Mouse (Mus musculus) inflammation-experienced regulatory T-cells, adult 6 months (primary cell): Measurements from ENCODE around the gene Hddc2. TPM values are rescaled to one million over a fixed set of nuclear protein-coding genes. Genes with fewer than 3 reads are reported as not detected.

Source experiments
- ATAC-seq: one replicate; pipeline ENCODE4 v1.8.0; 2017
- polyA plus RNA-seq, 3 experiments: library from polyadenylated mRNA; unstranded; fragments of 100-300 nt; shearing (Covaris generic); gene quantifications; one replicate each; pipeline ENCODE4 v1.2.1; 2017

Hddc2 gene
- polyA plus RNA-seq, result 10 to 100 TPM; 80.5 to 93.6 (median 80.6) TPM

DNA sequence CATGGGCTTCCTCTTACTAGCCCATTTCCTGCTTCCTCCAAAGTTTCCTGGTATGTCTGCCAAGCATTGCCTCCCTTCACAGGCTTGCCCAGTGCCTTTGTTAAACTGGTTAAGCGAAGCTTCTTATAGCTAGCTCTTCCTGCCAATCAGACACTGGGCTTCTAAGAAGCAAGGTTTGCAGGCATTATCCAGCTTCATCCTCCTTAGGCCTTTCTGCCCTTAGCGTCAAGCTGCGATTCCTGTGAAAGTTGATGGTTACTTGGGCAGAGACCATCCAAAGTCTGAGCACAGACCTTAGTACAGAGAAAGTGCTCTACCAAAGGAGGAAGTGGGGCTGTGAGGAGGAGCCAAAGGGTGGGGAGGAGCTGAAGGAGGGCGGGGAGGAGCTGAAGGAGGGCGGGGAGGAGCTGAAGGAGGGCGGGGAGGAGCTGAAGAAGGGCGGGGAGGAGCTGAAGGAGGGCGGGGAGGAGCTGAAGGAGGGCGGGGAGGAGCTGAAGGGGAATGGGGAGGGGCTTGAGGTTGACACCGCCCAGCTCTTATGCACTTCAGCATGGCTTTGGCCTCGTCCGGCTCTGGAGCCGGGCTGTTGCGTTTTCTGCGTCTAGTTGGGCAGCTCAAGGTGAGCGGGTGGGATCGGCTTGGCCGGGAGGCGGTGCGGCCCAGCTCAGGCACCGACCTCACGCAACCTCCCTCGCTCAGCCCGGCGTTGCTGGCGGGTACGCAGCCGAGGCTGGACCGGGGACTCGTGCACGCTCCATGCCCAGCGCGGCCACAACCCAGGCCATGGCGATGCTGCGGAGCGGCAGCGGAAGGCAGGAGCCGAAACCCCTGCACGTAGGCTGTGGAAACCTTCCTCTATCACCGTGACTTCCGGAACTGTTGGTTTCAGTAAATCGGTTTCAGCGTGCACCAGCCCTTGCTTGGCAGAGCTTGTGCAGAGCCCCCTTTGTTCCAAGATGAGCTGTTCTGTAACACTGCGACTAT, at the start of gene Hddc2:
TSS of gene Hddc2 (plus strand) at position 519 of the 984 bp plus-strand sequence.
- peak; percentile 79 for ATAC-seq

DNA sequence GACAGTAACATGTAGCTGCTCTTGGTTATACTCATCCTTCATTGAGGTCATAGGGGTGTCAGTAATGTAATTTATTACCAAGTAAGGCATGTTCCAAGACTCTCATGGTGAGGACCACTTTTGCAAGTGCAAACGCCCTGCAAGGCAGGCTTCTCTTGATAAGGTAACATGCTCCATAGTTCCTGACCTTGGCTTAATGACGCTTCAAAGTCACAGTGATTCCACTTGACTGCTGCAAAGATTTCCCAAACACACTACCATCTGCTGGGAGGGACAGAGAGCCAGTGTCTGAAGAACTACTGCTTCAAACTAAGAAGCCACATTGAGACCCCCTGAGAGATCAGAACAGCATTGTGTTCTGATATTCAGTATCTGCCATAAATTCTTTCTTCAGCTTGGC, 40.4 kb upstream of the Hddc2 start:
- ATAC-seq, result no peak

DNA sequence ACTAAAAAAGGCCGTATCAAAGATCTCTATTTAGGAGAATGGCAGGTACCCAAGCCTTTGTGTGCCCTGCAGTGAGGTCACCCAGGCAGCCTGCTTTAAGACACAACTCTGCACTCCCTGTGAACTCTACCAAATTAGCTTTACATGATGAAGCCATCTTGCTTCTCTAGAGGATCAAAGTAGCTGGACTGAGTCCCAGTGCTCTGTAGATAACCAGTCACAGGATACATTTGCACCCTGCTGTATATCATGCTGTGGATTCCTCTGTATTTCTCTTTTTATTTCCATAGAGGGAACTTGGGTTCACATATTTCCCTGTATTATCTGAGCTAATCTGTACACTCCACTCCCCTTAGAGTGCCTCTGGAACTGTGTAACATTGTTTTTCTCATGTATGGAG, 40.0 kb upstream of the Hddc2 start:
- no peak for ATAC-seq

DNA sequence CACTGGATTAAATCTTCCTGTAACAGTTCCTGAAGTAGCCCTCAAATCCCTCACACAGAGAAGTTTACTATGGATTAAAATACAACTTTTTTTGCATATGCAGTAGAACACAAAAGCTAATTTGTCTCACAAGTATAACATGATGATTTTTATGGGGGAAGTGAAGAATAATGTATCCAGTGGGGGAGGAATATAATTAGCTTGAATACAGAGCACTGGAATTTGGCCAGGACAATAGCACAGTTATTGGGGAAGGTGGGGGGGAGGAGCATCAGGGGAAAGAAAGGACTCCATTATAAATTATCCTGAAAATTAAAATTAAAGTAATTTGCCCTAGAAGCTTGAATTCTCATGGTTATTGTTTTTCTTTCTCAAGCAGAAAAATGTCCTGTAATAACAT, 25.4 kb upstream of the Hddc2 start:
- no peak for ATAC-seq

DNA sequence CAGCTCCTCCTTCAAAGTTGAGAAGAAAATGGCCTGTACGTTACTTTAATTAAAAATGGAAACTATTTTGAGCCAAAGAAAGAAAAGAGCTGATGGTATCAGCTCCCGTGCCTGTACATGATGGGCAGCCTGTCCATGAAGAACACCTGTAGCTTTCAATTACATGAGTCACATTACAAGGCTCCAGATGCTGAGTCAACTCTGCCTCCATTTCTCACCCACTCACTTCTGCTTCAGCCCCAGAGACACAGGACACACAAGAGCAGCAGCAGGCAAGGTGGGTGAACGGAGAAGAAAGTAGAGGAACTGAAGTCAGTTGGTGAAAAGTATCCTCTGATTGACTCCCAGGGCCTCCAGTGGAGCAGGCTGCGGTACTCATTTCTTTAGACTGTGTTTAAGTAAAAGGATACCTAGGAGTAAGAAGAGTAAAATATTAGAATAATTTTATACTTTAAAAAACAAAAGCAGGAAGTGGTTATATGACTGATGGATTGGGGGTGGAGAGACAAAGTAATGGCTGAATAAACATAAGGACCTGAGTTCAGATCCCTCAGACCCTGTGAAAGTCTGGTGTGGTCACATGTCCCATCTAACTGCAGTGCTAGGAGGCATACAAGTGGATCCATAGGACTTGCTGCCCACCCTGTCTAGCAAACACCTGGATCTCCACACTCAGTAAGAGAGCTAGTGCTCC, 24.3 kb upstream of the Hddc2 start:
- ATAC-seq, result peak; percentile 67

DNA sequence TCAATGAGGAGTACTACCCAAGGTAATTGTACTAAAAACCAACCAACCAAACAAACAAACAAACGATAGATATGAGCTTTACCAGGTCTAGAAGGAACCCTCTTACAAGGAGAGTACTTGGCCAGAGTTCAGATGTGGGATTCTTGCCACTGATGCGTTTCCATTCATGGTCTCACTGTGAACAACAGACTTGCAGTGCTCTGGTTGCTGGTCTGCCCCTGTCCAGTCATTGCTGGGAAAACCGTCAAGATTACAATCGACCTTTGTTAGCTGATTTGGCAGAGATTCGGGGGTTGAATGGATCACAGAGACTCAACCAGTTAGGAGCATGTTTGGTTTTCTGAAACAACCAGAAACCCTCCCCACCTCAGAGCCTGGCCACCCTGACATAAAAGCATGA, 17.5 kb upstream of the Hddc2 start:
- no peak for ATAC-seq

DNA sequence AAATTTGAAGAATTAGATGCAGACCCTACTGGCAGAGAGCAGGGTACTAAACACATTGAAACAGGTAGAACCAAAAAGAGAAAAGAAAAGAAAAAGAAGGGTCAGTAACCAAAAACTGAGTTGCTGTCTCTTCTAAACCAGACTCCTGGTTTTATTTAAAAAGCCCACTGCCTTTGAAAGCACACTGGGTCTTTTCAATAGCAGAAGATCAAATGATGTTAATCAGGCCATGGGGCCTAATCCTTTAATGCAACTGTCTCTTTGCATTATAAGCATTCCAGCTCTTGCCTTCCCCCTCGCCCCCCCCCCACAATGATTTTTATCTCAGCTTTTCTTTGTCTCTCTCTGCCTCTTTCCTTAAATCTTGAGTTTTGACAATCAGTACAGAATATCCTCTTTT, 16.7 kb upstream of the Hddc2 start:
- ATAC-seq, result no peak

DNA sequence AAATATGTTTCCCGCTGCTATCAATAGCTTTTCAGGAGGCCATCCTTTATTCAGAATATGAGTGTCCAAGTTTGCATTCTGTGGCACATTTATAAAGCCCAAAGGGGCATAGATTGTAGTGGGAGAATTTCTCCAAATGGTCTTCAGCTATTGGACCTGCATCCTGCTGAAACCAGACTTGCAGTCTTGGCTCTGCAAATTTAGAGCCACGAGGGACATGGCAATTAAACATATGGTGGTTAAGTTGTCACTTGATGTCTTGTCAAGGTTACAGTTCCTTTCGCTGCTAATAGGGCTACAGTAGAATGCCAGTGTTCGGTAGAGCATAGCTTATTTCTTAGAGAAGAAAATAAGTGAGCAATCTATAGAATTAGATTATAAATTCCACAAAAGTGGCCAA, 16.1 kb upstream of the Hddc2 start:
- no peak for ATAC-seq

DNA sequence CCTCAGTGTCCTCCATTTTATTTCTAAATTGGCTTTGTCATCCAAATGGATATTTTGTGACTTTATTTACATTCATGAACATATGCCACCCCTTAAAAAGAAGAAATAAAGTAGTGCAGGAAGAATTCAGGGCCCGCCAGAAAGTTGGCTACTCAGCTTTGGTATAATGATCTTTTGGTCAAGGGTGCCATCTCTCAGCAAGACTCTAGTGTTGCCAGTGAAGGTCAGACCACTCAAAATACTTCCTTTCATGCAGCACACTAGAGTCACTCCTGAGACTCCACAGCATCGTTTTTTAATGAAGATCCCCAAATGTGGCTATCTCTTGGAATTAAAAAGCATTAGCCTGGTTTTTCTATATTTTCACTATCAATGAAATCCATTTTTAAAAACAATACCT, 14.9 kb upstream of the Hddc2 start:
- ATAC-seq, result no peak

DNA sequence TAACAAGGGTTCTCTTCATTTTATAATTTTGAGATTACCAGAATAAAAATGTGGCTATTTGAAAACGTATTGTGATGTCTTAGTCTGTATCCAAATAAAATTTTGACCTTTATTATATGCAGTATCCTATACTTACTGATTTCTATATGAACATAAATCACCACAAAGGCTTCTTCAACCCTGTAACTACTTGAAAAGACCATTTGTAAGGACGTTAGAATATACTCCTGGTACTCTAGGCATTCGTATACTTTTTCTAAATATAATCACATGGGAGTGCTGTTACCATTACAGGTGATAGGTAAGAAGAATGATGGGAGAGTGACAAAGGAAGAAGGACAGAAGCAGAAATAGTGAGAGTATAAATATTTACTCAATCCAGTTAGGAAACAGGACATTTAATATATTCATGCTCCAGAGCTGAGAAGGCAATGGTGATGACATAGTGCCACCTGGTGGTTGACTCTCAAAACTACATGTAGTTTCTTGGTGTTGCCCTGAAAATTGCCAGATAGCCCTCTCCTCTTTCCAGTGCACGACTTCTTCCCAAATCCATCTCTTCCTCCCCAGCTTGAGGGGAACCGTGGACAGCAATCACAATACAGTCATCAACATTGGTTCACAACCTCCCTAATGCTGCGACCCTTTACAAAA, 14.1 kb upstream of the Hddc2 start:
- ATAC-seq, result peak; percentile 83

DNA sequence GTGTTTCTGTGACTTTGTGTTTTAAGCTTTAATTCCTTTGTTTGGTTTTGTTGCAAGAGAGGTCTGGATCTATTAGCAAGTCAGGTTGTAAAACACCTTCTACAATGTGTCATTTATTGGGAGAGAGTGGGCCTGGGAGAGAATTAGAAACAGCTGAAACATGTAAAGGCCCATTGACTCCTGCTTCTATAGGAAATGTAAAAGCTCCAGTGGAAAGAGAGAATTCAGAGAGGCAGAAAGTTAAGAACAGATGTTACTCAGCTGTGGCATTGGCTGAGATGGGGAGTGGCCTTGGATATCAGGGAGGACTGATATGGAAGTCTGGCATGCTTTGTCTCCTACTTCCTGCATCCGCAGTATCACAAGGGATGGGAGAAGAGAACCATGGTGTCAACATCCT, 12.9 kb upstream of the Hddc2 start:
- no peak for ATAC-seq

DNA sequence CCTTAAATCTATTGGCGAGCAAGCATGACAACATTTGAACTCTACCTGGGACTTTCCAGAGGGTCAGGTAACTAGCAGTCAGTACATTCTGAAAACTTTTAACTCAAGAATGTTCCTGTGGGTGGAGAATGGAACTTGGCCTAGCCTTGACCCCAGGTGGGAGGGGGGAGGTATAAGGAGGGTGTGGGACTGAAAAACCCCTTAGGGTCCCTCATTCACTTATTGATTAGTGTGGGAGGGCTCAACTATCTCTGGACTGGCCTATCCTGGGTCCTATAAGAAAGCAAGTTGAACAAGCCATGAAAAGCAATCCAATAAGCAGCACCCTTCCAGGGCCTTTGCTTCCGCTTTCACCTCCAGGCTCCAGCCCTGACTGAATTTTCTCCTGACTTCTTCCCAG, 9.7 kb upstream of the Hddc2 start:
- ATAC-seq, result no peak

DNA sequence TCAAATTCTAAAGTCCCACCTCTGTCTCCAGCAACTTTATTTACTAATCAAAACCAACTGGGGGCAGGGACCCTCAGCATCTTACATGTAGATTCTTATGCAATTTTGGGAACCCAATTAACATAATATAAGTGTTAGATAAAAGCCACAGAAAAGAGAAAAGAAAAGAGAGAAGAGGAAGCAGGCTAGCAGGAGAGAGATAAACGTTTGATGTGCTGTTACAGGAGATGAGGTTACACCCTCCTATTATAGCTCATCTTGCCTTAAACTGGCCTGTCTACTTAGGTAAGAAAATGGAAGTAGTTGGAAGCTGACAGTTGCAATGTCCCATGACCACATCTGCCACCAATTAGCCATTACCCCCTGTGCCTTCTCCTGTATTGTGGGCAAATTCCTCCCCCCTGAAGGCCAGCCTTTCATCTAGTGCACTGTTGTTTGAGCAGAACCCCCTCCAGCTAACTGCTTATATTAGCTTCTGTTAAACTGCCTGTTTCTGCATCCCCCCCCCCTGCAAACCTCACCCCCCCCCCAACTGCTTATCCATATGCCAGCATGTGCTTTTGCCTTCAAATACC, 6.1 kb upstream of the Hddc2 start:
- no peak for ATAC-seq

DNA sequence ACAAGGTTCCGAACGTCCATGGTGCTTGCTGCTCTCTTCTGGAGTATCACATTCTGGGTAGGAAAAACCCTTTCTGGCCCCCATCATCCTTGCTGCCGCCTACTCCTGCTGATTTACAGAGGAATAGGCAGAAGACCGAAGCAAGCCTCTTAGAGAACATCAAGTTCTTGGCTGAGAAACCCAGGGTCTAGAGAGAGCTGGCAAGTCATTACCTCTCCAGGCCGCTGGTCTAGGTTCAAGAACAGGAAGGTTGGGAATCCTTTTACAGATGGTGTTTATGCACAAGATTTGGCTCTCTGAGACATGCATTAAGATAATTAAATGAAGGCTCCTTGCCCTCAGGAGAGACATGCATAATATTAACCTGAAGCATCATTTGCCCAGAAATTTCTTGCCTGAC, 5.3 kb downstream of the Hddc2 start:
- no peak for ATAC-seq

DNA sequence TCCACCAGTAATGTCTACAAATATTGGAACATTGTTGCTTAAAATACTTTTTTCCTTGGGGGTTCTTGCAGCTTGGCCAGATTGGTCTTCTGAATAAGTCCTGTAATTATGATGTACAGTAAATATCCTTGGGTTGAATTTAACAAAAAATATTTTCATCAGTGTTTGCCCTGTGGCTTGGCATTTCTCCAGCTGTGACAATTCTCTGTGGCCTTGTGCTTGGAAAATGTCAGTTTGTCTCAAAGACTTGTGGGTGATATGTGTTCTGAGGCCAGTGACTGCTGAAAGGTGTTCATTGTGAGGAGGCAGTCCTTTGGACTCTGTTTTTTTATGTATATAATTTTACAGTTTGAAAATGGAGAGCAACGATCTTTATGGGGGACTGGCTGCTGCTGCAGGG, 16.3 kb downstream of the Hddc2 start:
- no peak for ATAC-seq

DNA sequence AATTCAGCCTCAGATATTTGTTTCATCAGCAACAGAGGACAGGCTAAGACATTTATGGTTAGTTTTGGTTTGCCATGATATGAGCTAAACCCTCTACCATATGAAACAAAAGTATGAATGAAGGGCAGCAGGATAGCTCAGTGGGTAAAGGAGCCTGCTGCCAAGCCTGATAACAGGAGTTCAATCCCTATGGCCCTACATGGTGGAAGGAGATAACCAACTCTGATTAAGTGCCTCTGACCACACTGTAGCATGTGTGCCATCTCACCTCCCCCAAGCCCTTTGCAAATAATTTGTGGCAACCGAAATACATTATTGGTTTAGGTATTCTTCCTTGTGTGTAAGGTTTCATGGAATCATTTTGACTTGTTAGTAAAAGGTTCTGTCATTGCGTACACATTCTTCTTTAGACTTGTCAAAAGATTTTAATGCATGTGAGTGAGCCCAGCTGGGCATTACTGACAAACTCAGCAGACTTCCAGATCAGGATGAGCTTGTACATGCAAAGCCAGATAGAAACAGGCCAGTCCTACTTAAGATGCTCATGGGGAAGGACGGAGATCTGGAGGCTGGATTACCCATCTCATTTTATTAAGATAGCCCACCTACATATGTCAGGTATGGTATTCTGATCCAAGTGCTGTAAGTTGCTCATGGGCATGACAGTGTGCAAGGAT, 17.2 kb downstream of the Hddc2 start:
- no peak for ATAC-seq

DNA sequence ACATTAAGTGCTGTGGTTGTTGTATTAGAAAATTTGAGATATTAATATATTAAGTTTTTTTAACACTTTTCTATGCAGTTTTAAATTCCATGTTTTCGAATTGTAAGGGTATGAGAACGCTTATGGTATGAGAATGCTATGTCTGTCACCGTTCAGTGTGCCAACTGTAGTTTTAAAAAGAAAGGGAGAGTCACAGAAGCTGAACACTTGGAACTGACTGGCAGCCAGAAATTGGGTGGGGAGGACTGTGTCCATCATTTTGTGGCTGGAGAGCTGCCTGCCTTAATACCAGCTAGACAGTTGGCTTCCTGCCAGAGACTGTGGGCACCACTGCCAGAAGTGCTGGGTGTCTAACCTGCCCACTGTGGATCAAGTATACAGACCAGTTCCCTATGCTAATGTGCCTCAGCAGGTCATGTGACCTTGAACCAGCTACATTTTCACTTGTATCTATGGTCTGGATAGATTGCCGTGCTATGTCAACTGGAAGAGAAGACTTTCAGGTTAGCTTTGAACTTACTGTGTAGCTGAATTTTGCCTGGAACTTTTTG, 18.1 kb downstream of the Hddc2 start:
- no peak for ATAC-seq

DNA sequence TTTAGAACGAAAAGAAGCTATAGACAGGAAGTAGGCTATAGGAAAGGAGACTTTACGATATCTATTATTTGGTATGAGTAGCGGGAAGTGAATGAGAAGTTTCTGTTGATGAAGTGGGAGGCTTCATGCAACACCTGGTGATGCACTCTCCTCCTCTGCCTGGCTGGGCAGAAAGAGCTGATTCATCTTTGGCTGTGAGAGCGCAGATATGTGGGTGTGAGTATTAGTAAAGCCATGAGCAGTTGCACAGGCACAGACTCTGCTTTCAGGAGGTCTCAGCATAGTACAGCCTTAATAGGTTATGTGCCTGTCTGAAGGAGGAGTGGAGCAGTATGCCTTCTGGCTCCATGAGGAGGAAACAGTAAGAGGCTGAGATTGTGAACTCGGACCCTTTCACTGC, 23.2 kb downstream of the Hddc2 start:
- ATAC-seq, result no peak

DNA sequence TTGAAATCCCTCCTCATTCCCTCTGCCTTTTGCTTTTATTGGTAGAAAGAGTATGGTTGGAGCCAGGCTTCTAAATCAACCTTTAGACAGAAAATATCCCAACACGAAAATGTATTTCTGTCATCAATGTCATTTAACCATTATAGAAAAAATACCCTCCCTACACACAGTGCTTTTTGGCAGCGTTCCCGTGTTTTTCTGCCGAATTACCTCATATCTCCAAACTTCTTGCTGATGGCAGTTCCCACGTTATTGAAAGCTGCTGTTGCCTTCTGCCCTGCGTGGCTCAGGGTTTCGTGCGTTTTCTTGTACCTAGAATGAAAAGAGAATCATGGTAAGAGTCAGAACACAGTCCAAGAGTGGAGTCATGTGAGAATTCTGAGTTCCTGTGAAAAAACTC, 33.2 kb downstream of the Hddc2 start:
- no peak for ATAC-seq

DNA sequence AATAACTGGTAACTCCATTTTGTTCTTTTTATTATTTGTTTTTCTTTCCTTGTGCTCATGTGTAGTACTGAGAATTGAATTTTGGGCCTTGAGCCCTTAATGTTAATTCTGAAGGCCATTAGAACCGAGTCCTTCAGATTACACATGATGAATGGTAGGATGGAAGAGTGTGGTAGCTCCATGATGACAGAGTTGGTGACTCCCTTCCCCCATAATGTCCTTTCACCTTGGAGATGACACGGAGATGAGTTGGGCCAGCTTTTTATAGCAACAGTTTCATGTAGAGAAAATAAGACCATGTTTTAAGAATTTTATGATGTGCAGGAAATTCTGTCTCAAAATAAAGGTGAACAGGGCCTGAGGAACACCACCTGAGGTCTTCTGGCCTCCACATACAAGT, 37.9 kb downstream of the Hddc2 start:
- ATAC-seq, result no peak

DNA sequence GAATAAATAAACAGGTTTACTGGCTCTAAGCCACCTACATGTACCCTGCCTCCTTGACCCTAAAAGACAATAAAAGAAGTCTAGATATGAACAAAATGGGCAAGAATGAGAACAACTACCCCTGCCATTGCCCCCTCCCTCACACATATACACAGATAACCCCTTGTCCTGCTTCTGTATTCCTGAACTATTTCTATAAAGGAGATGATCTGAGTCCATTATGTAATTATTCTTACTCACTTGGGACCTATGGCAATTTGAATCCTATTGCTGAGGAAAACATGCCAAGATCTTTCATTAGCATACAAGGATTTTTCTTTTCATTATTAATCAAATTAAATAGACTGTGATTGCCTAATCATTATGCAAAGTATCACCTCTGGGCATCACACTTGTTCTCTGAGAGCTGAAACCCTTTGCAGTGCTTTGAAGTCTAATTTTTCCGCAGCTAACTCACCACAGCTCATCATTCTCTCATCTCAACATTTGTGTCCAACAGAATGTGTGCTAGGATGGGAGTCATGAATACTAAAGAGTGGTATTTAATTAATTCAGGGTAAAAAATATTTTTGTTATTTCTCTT, 39.8 kb downstream of the Hddc2 start:
- no peak for ATAC-seq

DNA sequence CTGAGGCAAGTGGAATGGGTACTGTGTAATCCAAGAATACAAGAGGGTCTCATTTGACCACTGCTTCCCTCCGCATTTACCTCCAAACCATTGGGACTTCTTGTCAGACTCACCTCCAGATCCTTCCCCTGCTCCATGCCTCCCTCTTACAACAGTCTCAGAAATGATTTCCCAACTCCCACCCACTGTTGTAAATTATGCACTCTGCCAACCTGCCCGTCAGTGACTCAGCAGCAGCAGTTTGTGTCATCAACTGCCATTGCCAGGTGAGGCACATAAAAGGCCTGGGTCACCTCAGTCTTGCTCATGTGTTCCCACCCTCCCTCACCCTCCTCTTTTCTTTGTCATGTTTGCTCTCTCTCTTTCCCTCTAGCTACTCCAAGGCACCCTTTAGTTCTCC, 41.0 kb downstream of the Hddc2 start:
- no peak for ATAC-seq
